Mouse (Mus musculus) MN1 (cell line): ENCODE results near the gene Rac2.

Source experiments
- DNase-seq: peaks from one replicate; pipeline ENCODE4 v3.0.0-alpha.2; 2016; ENCODE audit warnings: low spot score

Gene Rac2

GRCm38 (mm10) chr15:78588900-78589299, 16.3 kb upstream of the Rac2 start:
- DNase-seq: no peak

GRCm38 (mm10) chr15:78588049-78588448, 15.5 kb upstream of the Rac2 start:
- no peak for DNase-seq

- DNase-seq: peak; percentile 94
Measured at GRCm38 (mm10) chr15:78587050-78587994, 14.7 kb upstream of the Rac2 start.

- DNase-seq: no peak
Measured at GRCm38 (mm10) chr15:78585404-78585803, 12.8 kb upstream of the Rac2 start.

- DNase-seq: no peak
Measured at GRCm38 (mm10) chr15:78583352-78583751, 10.8 kb upstream of the Rac2 start.

- no peak for DNase-seq
Measured at GRCm38 (mm10) chr15:78576284-78576810, 3.8 kb upstream of the Rac2 start.

GRCm38 (mm10) chr15:78572270-78572600, 348 bp downstream of the Rac2 start:
- DNase-seq: no peak

GRCm38 (mm10) chr15:78571554-78572269, 871 bp downstream of the Rac2 start:
- DNase-seq: peak; percentile 43

- DNase-seq: no peak
Measured at GRCm38 (mm10) chr15:78570170-78570569, 2.4 kb downstream of the Rac2 start.

- DNase-seq: no peak
Measured at GRCm38 (mm10) chr15:78567608-78568120, 4.9 kb downstream of the Rac2 start.

- no peak for DNase-seq
Measured at GRCm38 (mm10) chr15:78564764-78565435, 7.7 kb downstream of the Rac2 start.

- no peak for DNase-seq
Measured at GRCm38 (mm10) chr15:78563937-78564336, 8.6 kb downstream of the Rac2 start.

- DNase-seq: no peak
Measured at GRCm38 (mm10) chr15:78563344-78563743, 9.2 kb downstream of the Rac2 start.

- no peak for DNase-seq
Measured at GRCm38 (mm10) chr15:78559141-78559979, 13.2 kb downstream of the Rac2 start.

GRCm38 (mm10) chr15:78557693-78558535, 14.7 kb downstream of the Rac2 start:
- no peak for DNase-seq

- no peak for DNase-seq
Measured at GRCm38 (mm10) chr15:78554545-78555313, 17.9 kb downstream of the Rac2 start.

GRCm38 (mm10) chr15:78549189-78549734, 23.3 kb downstream of the Rac2 start:
- peak; percentile 59 for DNase-seq

- DNase-seq: no peak
Measured at GRCm38 (mm10) chr15:78548711-78549110, 23.9 kb downstream of the Rac2 start.

GRCm38 (mm10) chr15:78548336-78548665, 24.3 kb downstream of the Rac2 start:
- peak; percentile 58 for DNase-seq
